Mouse (Mus musculus) heart, postnatal 0 days (tissue): ENCODE measurements around the gene Mapt. TPM values are rescaled to one million over a fixed set of nuclear protein-coding genes. Genes with fewer than 3 reads are reported as not detected.

Experiments
- ATAC-seq: fragments of 200-750 bp; cut with Nextera tagmentation; 2 replicates; pipeline ENCODE4 v1.8.0; 2017; ENCODE audit warnings: low read depth, moderate number of reproducible peaks, moderate library complexity; ENCODE audit not compliant: insufficient read depth
- DNase-seq: peaks from one replicate; pipeline ENCODE4 v3.0.0-alpha.2; 2016; ENCODE audit warnings: low spot score
- H3K27ac ChIP-seq: fragments of 300-500 bp; sonication (generic); 2 replicates; pipeline ENCODE4 v1.5.1; 2014; ENCODE audit warnings: low read depth, mild to moderate bottlenecking
- H3K27me3 ChIP-seq: fragments of 300-500 bp; sonication (generic); 2 replicates; pipeline ENCODE4 v1.6.1; 2014; ENCODE audit warnings: low read length, mixed read lengths; ENCODE audit not compliant: control insufficient read depth, insufficient read depth
- H3K36me3 ChIP-seq: fragments of 300-500 bp; sonication (generic); replicated peaks from 2 replicates; pipeline ENCODE4 v1.6.1; 2014; ENCODE audit warnings: low read length, mixed read lengths; ENCODE audit not compliant: control insufficient read depth, insufficient read depth
- H3K4me1 ChIP-seq: fragments of 300-500 bp; sonication (generic); 2 replicates; pipeline ENCODE4 v1.6.1; 2014; ENCODE audit warnings: antibody characterized with exemption; ENCODE audit not compliant: control insufficient read depth, insufficient read depth
- H3K4me2 ChIP-seq: fragments of 300-500 bp; sonication (generic); 2 replicates; pipeline ENCODE4 v1.6.1; 2014; ENCODE audit warnings: low read depth, mild to moderate bottlenecking, low read length, moderate library complexity
- H3K4me3 ChIP-seq: fragments of 300-500 bp; sonication (generic); 2 replicates; pipeline ENCODE4 v1.5.1; 2014; ENCODE audit warnings: low read depth, low read length
- H3K9ac ChIP-seq: fragments of 300-500 bp; sonication (generic); replicated peaks from 2 replicates; pipeline ENCODE4 v1.6.1; 2014; ENCODE audit warnings: low read depth, low read length, mixed read lengths
- H3K9me3 ChIP-seq: fragments of 300-500 bp; sonication (generic); replicated peaks from 2 replicates; pipeline ENCODE4 v1.6.1; 2016; ENCODE audit warnings: low read length; ENCODE audit not compliant: control insufficient read depth
- CTCF ChIP-seq: IDR thresholded peaks from 2 replicates; pipeline ENCODE4 v1.5.1; 2016; ENCODE audit warnings: antibody characterized with exemption, control low read depth, low read depth
- EP300 ChIP-seq: IDR thresholded peaks from 2 replicates; pipeline ENCODE4 v1.6.1; 2016; ENCODE audit warnings: antibody characterized with exemption, low read depth
- WGBS: fragments of 180-500 bp; shearing (Covaris S2); extraction: QIAGEN DNeasy Blood & Tissue Kit; methylation state at CpG from one replicate; pipeline ENCODE4 v1.1.7; 2014; 5-methylcytosine and 5-hydroxymethylcytosine counted together
- polyA plus RNA-seq: library from polyadenylated mRNA; unstranded; fragments of >200 nt; fragmentation: Nextera tagmentation; extraction: Ambion mirVana; gene quantifications from 2 replicates; pipeline ENCODE4 v1.2.1, GENCODE M21; 2015
- total RNA-seq: library from RNA; depleted of rRNA; stranded (reverse); fragments of >200 nt; gene quantifications from 2 replicates; pipeline ENCODE4 v1.2.3, GENCODE M21; 2014; ENCODE audit warnings: low replicate concordance

The Mapt gene
- total and polyA plus RNA-seq, 2 experiments from 2014 or later = 0.23 to 0.63 TPM

DNA sequence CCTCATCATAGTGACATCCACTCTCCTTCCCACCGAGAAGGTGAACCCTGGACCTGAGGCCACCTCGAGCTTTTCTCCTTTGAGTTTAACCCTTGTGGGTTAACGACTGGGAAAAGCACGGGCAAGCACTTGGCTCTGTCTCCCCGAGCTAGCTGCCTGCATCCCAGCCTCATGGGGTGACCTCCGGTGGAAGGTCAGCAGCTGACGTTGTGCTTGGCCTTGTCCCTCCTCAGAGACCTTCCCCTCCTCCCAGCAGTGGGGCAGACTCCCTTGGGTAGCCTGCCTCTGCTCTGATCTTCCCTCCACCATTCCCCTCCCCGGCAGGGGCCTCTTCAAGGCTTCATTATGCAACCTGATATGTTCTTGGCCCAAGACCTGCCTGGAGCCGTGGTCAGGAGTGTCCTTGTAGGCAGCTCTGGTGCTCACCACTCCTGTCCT, 38.2 kb downstream of the Mapt start:
- H3K36me3 ChIP-seq = no peaks in the 10 kb centered on the region
- WGBS = 41% methylated on average over 9 of the region's 9 CpGs
- ATAC-seq (0 out of 2 replicates have a peak, but pooled peaks have one; percentile 25), DNase-seq (no peak)
- TF ChIP-seq EP300 (no peak), CTCF (no peak)
- H3K4me1 ChIP-seq = peaks cover 4% of the 10 kb centered on the region; the same call in 1 of the 2 replicates
- H3K4me2 ChIP-seq = no peak overlapping the region
- no peak overlapping the region for H3K27ac ChIP-seq
- no peak overlapping the region for H3K4me3 ChIP-seq
- no peak overlapping the region for H3K9ac ChIP-seq
- no peaks in the 10 kb centered on the region for H3K9me3 ChIP-seq
- H3K27me3 ChIP-seq = no peaks in the 10 kb centered on the region

DNA sequence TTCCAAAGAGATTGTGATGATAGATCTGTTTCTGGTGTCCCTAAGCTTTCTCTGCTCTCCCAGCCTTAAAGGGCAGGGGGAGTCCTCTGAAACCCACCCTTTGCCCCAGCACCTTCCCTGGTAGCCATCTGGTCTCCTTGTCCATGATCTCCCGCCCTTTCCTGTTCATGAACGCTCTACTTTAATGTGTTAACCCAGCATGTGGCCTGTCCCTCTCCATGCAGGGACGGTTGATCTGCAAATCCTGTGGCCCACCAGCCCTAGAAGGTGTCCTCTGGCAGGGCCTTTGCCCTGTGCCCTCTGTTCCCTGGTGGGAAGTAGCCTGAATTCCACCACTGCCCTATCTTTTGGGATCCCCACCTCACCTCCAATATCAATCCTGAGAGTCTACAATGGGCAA, 39.3 kb downstream of the Mapt start:
- no peak for ATAC-seq
- no peak for DNase-seq
- Histone ChIP-seq H3K4me3 (no peak overlapping the region), H3K9me3 (no peaks in the 10 kb centered on the region), H3K9ac (no peak overlapping the region), H3K27me3 (no peaks in the 10 kb centered on the region), H3K4me1 (peaks cover 4% of the 10 kb centered on the region; the same call in 1 of the 2 replicates), H3K27ac (no peak overlapping the region), H3K36me3 (no peaks in the 10 kb centered on the region), H3K4me2 (no peak overlapping the region)
- 83% methylated on average over 3 of the region's 3 CpGs for WGBS
- TF ChIP-seq EP300 (no peak), CTCF (no peak)

DNA sequence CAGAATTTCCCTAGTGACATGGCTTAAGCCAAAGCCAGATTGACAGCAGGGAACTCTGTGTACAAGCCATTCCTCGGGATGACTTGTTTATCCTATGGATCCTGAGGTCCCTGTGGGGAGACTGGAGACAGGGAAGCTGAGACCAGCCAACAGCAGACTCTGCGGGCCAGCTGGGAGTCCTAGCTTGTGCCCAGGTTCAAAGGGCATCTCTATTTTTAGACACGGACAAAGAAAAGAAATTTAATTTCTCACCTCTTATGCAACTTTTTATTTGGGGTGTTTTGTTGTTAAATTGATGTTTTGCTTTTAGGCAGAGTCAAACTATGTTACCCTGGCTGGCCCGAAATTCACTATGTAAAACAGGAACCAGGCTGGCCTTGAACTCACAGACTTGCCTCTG, 39.7 kb downstream of the Mapt start:
- no peak overlapping the region for H3K27ac ChIP-seq
- DNase-seq = no peak
- no peak for ATAC-seq
- H3K36me3 ChIP-seq = no peaks in the 10 kb centered on the region
- 67% methylated on average over 4 of the region's 4 CpGs for WGBS
- no peak overlapping the region for H3K9ac ChIP-seq
- H3K4me1 ChIP-seq = peaks cover 4% of the 10 kb centered on the region; the same call in 1 of the 2 replicates
- H3K27me3 ChIP-seq = no peaks in the 10 kb centered on the region
- H3K4me3 ChIP-seq = no peak overlapping the region
- H3K4me2 ChIP-seq = no peak overlapping the region
- TF ChIP-seq CTCF (no peak), EP300 (no peak)
- H3K9me3 ChIP-seq = no peaks in the 10 kb centered on the region

DNA sequence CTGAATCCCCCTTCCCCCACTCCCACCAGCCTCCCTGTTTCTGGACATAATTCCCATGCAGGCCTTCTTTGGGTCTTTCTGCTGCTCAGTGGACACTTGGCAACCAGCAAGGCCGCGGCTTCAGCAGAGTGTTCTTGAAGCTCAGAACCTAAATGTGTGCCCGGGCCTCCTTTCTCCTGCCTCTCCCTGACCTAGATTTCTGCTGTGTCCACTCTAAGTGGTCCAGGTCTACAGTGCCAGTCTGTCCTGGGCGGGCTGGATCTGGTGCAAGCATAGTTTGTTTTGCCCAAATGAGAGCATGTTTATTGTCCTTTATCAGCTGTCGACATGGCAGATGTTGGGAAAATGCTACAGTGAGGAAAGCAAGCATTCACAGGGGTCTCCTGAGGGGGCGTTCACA, 40.7 kb downstream of the Mapt start:
- ATAC-seq (peak; percentile 40; the same call in 1 of the 2 replicates), DNase-seq (no peak)
- Histone ChIP-seq H3K27ac (0 out of 2 replicates have a peak overlapping the region, but pooled peaks have one; percentile 4), H3K4me3 (no peak overlapping the region), H3K9me3 (no peaks in the 10 kb centered on the region), H3K36me3 (no peaks in the 10 kb centered on the region), H3K27me3 (no peaks in the 10 kb centered on the region), H3K4me2 (no peak overlapping the region), H3K4me1 (peaks cover 4% of the 10 kb centered on the region; the same call in 1 of the 2 replicates), H3K9ac (no peak overlapping the region)
- WGBS = 57% methylated on average over 6 of the region's 6 CpGs
- TF ChIP-seq EP300 (no peak), CTCF (no peak)

DNA sequence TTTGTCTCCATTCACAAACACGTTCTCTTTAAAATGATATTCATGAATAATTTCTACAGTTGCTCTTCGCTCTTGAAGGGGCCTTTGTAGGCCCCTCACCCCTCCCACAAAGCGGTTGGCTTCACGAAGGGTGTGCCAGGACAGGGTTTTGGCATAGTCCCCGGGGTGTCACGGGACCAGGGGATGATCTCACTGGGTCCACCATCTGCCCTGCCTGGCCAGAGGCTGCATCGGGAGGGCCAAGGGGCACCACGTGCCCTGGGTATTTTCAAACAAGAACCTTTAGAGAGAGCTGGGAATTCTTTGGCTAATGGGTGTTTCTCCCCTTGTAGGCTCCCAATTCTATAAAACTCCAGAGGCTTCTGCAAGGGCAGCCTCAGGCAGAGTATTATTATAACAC, 41.2 kb downstream of the Mapt start:
- WGBS = 45% methylated on average over 8 of the region's 8 CpGs
- DNase-seq (peak; percentile 37), ATAC-seq (peak; percentile 85)
- Histone ChIP-seq H3K36me3 (no peaks in the 10 kb centered on the region), H3K27me3 (no peaks in the 10 kb centered on the region), H3K9ac (no peak overlapping the region), H3K4me3 (no peak overlapping the region), H3K4me1 (peaks cover 4% of the 10 kb centered on the region; the same call in 1 of the 2 replicates), H3K27ac (0 out of 2 replicates have a peak overlapping the region, but pooled peaks have one; percentile 4), H3K9me3 (no peaks in the 10 kb centered on the region), H3K4me2 (no peak overlapping the region)
- TF ChIP-seq CTCF (no peak), EP300 (0 out of 2 replicates have a peak, but pooled peaks have one; percentile 40)

DNA sequence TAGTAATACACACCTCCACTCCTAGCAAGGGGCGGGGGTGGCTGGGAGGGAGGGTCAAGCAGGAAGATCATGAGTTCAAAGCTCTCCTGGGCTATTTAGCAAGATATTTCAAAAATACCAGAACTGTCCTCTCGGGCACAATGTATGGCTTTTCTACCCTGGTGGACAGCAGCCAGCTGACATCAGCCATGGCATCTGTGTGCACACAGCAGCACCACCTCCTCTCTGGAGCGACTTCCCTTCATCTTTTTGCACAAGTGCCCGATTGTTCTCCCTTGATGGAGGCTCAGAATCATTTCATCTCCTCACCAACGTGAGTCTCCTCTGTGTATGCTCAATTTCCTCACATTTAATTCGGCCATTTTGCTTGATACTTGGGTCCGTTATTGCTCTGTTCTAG, 44.6 kb downstream of the Mapt start:
- Histone ChIP-seq H3K9ac (no peak overlapping the region), H3K27ac (no peak overlapping the region), H3K4me2 (no peak overlapping the region), H3K4me1 (no peaks in the 10 kb centered on the region), H3K4me3 (no peak overlapping the region), H3K9me3 (no peaks in the 10 kb centered on the region), H3K36me3 (no peaks in the 10 kb centered on the region), H3K27me3 (no peaks in the 10 kb centered on the region)
- TF ChIP-seq CTCF = no peak
- TF ChIP-seq EP300 = no peak
- DNase-seq = no peak
- ATAC-seq = no peak
- 81% methylated on average over 7 of the region's 7 CpGs for WGBS
